Mouse (Mus musculus) brain, embryonic 14.5 days (tissue): ENCODE measurements around the gene Pcyt1b.

Source experiments
- CTCF ChIP-seq: fragments of 200-500 bp; IDR thresholded peaks from 2 replicates; pipeline ENCODE4 v1.5.1; 2012; ENCODE audit warnings: inconsistent platforms, mild to moderate bottlenecking, moderate library complexity, borderline replicate concordance; ENCODE audit not compliant: insufficient read depth, insufficient read length; ENCODE audit errors: extremely low read depth
- POLR2A ChIP-seq: fragments of 200-500 bp; IDR thresholded peaks from 2 replicates; pipeline ENCODE4 v1.6.1; 2012; ENCODE audit warnings: mild to moderate bottlenecking, inconsistent platforms, borderline replicate concordance; ENCODE audit not compliant: poor library complexity, insufficient read depth, insufficient read length, severe bottlenecking; ENCODE audit errors: extremely low read depth

DNA sequence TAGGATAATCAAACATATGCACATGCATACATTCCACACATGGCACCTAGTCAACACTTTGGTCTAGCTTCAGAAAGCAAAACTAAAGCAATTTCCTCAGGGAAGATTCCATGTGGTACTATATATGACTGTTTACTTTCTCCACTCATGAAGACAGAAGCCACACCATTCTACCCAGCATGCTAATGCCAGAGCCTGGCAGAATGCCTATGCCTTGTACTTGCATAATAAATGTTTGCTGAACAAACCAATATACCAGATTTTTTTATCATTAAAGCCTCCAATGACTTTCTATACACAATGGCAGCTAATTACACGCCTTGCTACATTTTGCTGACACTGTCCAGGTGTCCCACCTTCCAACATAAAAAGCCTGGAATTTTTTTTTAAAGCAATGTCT lies 24.4 kb upstream of the Pcyt1b start:
- TF ChIP-seq CTCF = no peak
- TF ChIP-seq POLR2A = no peak
